Mouse (Mus musculus) megakaryocyte, embryonic 14.5 days (primary cell): ENCODE measurements around the gene Synj1. TPM values are rescaled to one million over a fixed set of nuclear protein-coding genes. Genes with fewer than 3 reads are reported as not detected.

Source experiments
- H3K27me3 ChIP-seq: replicated peaks from 2 replicates; pipeline ENCODE3; 2012; ENCODE audit warnings: inconsistent platforms
- H3K36me3 ChIP-seq: replicated peaks from 2 replicates; pipeline ENCODE3; 2012; ENCODE audit warnings: low read length, inconsistent platforms, mixed read lengths
- H3K4me1 ChIP-seq: 2 replicates; pipeline ENCODE4 v1.6.1; 2012; ENCODE audit warnings: inconsistent platforms
- H3K4me3 ChIP-seq: replicated peaks from 2 replicates; pipeline ENCODE3; 2012; ENCODE audit warnings: moderate library complexity, mild to moderate bottlenecking, inconsistent platforms
- H3K9me3 ChIP-seq: 2 replicates; pipeline ENCODE4 v1.6.1; 2012; ENCODE audit warnings: inconsistent platforms
- FLI1 ChIP-seq: IDR thresholded peaks from 2 replicates; pipeline ENCODE4 v1.6.1; 2012; ENCODE audit warnings: low read length, inconsistent platforms, mixed read lengths
- GATA1 ChIP-seq: IDR thresholded peaks from 3 replicates; pipeline ENCODE4 v1.6.1; 2012; ENCODE audit warnings: mixed read lengths, low read length, inconsistent platforms, borderline replicate concordance
- polyA plus RNA-seq: library from polyadenylated mRNA; stranded (reverse); fragments of >175 nt; gene quantifications from 2 replicates; pipeline ENCODE4 v1.2.3, GENCODE M21; 2012; ENCODE audit warnings: low replicate concordance; ENCODE audit not compliant: insufficient read depth

The Synj1 gene
- polyA plus RNA-seq, 1 experiment, result 14.4 TPM

GRCm38 (mm10) chr16:91042640-91043039 is 31.5 kb upstream of the Synj1 start:
- Histone ChIP-seq H3K27me3 (no peaks in the 10 kb centered on the region), H3K9me3 (no peaks in the 10 kb centered on the region), H3K4me3 (peak overlapping the region; percentile 100), H3K36me3 (peaks cover 42% of the 10 kb centered on the region), H3K4me1 (peaks cover 48% of the 10 kb centered on the region)
- TF ChIP-seq GATA1 (no peak), FLI1 (no peak)

- peaks cover 13% of the 10 kb centered on the region for H3K4me1 ChIP-seq
- TF ChIP-seq FLI1, result no peak
- no peak for TF ChIP-seq GATA1
- peaks cover 96% of the 10 kb centered on the region for H3K36me3 ChIP-seq
These were observed 24.8 kb upstream of the Synj1 start for GRCm38 (mm10) chr16:91035866-91036265.

GRCm38 (mm10) chr16:91030751-91031150 is 19.6 kb upstream of the Synj1 start:
- Histone ChIP-seq H3K27me3 (no peaks in the 10 kb centered on the region), H3K36me3 (peaks cover 98% of the 10 kb centered on the region), H3K4me3 (no peak overlapping the region), H3K9me3 (no peaks in the 10 kb centered on the region), H3K4me1 (no peaks in the 10 kb centered on the region)
- no peak for TF ChIP-seq FLI1
- no peak for TF ChIP-seq GATA1

More at GRCm38 (mm10) chr16:91035866-91036265, 24.8 kb upstream of the Synj1 start:
- H3K9me3 ChIP-seq, result no peaks in the 10 kb centered on the region
- H3K4me3 ChIP-seq, result no peak overlapping the region
- H3K27me3 ChIP-seq, result no peaks in the 10 kb centered on the region

- H3K27me3 ChIP-seq, result no peaks in the 10 kb centered on the region
- H3K36me3 ChIP-seq, result peaks cover 99% of the 10 kb centered on the region
- H3K4me1 ChIP-seq, result no peaks in the 10 kb centered on the region
- no peaks in the 10 kb centered on the region for H3K9me3 ChIP-seq
- no peak overlapping the region for H3K4me3 ChIP-seq
- TF ChIP-seq GATA1 (no peak), FLI1 (no peak)
These were observed 18.8 kb upstream of the Synj1 start for GRCm38 (mm10) chr16:91029901-91030300.

- H3K4me3 ChIP-seq, result no peak overlapping the region
- H3K4me1 ChIP-seq, result no peaks in the 10 kb centered on the region
- no peak for TF ChIP-seq GATA1
- TF ChIP-seq FLI1, result no peak
- no peaks in the 10 kb centered on the region for H3K27me3 ChIP-seq
- H3K9me3 ChIP-seq, result 0 out of 2 replicates have a peak, but pooled peaks cover 3% of the 10 kb centered on the region
- H3K36me3 ChIP-seq, result peaks cover 100% of the 10 kb centered on the region
These were observed 18.1 kb upstream of the Synj1 start for GRCm38 (mm10) chr16:91029161-91029743.

GRCm38 (mm10) chr16:91026290-91026689 is 15.2 kb upstream of the Synj1 start:
- H3K9me3 ChIP-seq, result peaks cover 5% of the 10 kb centered on the region; the same call in 1 of the 2 replicates
- peaks cover 98% of the 10 kb centered on the region for H3K36me3 ChIP-seq
- no peaks in the 10 kb centered on the region for H3K27me3 ChIP-seq
- H3K4me1 ChIP-seq, result no peaks in the 10 kb centered on the region
- TF ChIP-seq GATA1 (no peak), FLI1 (no peak)
- H3K4me3 ChIP-seq, result no peak overlapping the region

GRCm38 (mm10) chr16:91023384-91023783 is 12.3 kb upstream of the Synj1 start:
- H3K9me3 ChIP-seq, result peaks cover 5% of the 10 kb centered on the region; the same call in 1 of the 2 replicates
- H3K27me3 ChIP-seq, result no peaks in the 10 kb centered on the region
- TF ChIP-seq GATA1 (no peak), FLI1 (no peak)
- H3K4me1 ChIP-seq, result peaks cover 3% of the 10 kb centered on the region; the same call in 1 of the 2 replicates
- peaks cover 98% of the 10 kb centered on the region for H3K36me3 ChIP-seq
- no peak overlapping the region for H3K4me3 ChIP-seq

- TF ChIP-seq GATA1, result no peak
- peaks cover 96% of the 10 kb centered on the region for H3K36me3 ChIP-seq
- H3K9me3 ChIP-seq, result peaks cover 5% of the 10 kb centered on the region; the same call in 1 of the 2 replicates
- H3K27me3 ChIP-seq, result no peaks in the 10 kb centered on the region
- H3K4me3 ChIP-seq, result no peak overlapping the region
- H3K4me1 ChIP-seq, result peaks cover 3% of the 10 kb centered on the region; the same call in 1 of the 2 replicates
These were observed 9.9 kb upstream of the Synj1 start for GRCm38 (mm10) chr16:91020842-91021483.

- Histone ChIP-seq H3K36me3 (peaks cover 96% of the 10 kb centered on the region), H3K27me3 (no peaks in the 10 kb centered on the region), H3K4me1 (peaks cover 6% of the 10 kb centered on the region), H3K9me3 (peaks cover 5% of the 10 kb centered on the region; the same call in 1 of the 2 replicates), H3K4me3 (no peak overlapping the region)
- TF ChIP-seq FLI1 (no peak), GATA1 (no peak)
These were observed 8.4 kb upstream of the Synj1 start for GRCm38 (mm10) chr16:91019476-91019875.

GRCm38 (mm10) chr16:91015761-91016160 is 4.7 kb upstream of the Synj1 start:
- no peak overlapping the region for H3K4me3 ChIP-seq
- no peaks in the 10 kb centered on the region for H3K27me3 ChIP-seq
- H3K4me1 ChIP-seq, result peaks cover 19% of the 10 kb centered on the region
- TF ChIP-seq FLI1 (no peak), GATA1 (no peak)
- H3K9me3 ChIP-seq, result no peaks in the 10 kb centered on the region
- H3K36me3 ChIP-seq, result peaks cover 73% of the 10 kb centered on the region
